Mouse (Mus musculus) midbrain, embryonic 10.5 days (tissue): ENCODE results near the gene Arhgef1. TPM values are rescaled to one million over a fixed set of nuclear protein-coding genes. Genes with fewer than 3 reads are reported as not detected.
"Not testable (repeated sequence)": the region's sequence is repeated elsewhere in the genome, so short reads cannot be mapped to it uniquely, and the experiment has no call there.

Source experiments
- DNase-seq: peaks from one replicate; pipeline ENCODE4 v3.0.0-alpha.2; 2017; ENCODE audit warnings: low spot score
- H3K27ac ChIP-seq: fragments of 300-500 bp; sonication (generic); replicated peaks from 2 replicates; pipeline ENCODE4 v1.5.1; 2016; ENCODE audit warnings: mild to moderate bottlenecking
- H3K27me3 ChIP-seq: fragments of 300-500 bp; sonication (generic); 2 replicates; pipeline ENCODE4 v1.6.1; 2016; ENCODE audit warnings: low read depth, mild to moderate bottlenecking; ENCODE audit not compliant: poor library complexity, severe bottlenecking
- H3K36me3 ChIP-seq: fragments of 300-500 bp; sonication (generic); 2 replicates; pipeline ENCODE4 v1.6.1; 2016; ENCODE audit warnings: mild to moderate bottlenecking, moderate library complexity
- H3K4me1 ChIP-seq: fragments of 300-500 bp; sonication (generic); 2 replicates; pipeline ENCODE4 v1.6.1; 2016
- H3K4me3 ChIP-seq: fragments of 300-500 bp; sonication (generic); 2 replicates; pipeline ENCODE4 v1.5.1; 2016; ENCODE audit warnings: mild to moderate bottlenecking, moderate library complexity
- H3K9me3 ChIP-seq: fragments of 300-500 bp; sonication (generic); replicated peaks from 2 replicates; pipeline ENCODE4 v1.6.1; 2016; ENCODE audit warnings: mild to moderate bottlenecking
- WGBS: fragments of 180-500 bp; shearing (Covaris S2); methylation state at CpG from one replicate; pipeline ENCODE4 v1.1.7; 2016; 5-methylcytosine and 5-hydroxymethylcytosine counted together
- polyA plus RNA-seq: library from polyadenylated mRNA; unstranded; fragments of >200 nt; fragmentation: Nextera tagmentation; extraction: Ambion mirVana; gene quantifications from 2 replicates; pipeline ENCODE4 v1.2.1, GENCODE M21; 2016

The Arhgef1 gene
- polyA plus RNA-seq, 1 experiment from 2014 or later = 62.5 TPM

- not testable (repeated sequence) for H3K27ac ChIP-seq, H3K27me3 ChIP-seq, H3K4me3 ChIP-seq, DNase-seq, H3K4me1 ChIP-seq, H3K9me3 ChIP-seq
- 98% methylated on average over 2 of the region's 2 CpGs for WGBS
- H3K36me3 ChIP-seq = peaks cover 11% of the 10 kb centered on the region
Measured at GRCm38 (mm10) chr7:24895749-24896148, 7.0 kb upstream of the Arhgef1 start.

- WGBS = 84% methylated on average over 8 of the region's 8 CpGs
- Histone ChIP-seq H3K4me3 (no peak overlapping the region), H3K27me3 (no peaks in the 10 kb centered on the region), H3K4me1 (no peaks in the 10 kb centered on the region), H3K27ac (no peak overlapping the region), H3K9me3 (no peaks in the 10 kb centered on the region), H3K36me3 (peaks cover 6% of the 10 kb centered on the region)
- no peak for DNase-seq
Measured at GRCm38 (mm10) chr7:24896269-24896668, 6.4 kb upstream of the Arhgef1 start.

GRCm38 (mm10) chr7:24897224-24897623 is 5.5 kb upstream of the Arhgef1 start, which contains the start of gene Cd79a:
Gene Cd79a, plus strand, starts transcription at chr7:24897381.
- 81% methylated on average over 12 of the region's 12 CpGs for WGBS
- DNase-seq = no peak
- Histone ChIP-seq H3K36me3 (0 out of 2 replicates have a peak, but pooled peaks cover 5% of the 10 kb centered on the region), H3K27me3 (no peaks in the 10 kb centered on the region), H3K27ac (no peak within 1 kb of the TSS), H3K9me3 (no peaks in the 10 kb centered on the region), H3K4me1 (peaks cover under 1% of the 10 kb centered on the region; the same call in 1 of the 2 replicates), H3K4me3 (no peak within 1 kb of the TSS)

- 81% methylated on average over 5 of the region's 5 CpGs for WGBS
- Histone ChIP-seq H3K9me3 (no peaks in the 10 kb centered on the region), H3K4me3 (no peak overlapping the region), H3K27me3 (no peaks in the 10 kb centered on the region), H3K36me3 (no peaks in the 10 kb centered on the region), H3K27ac (no peak overlapping the region), H3K4me1 (peaks cover 7% of the 10 kb centered on the region)
- DNase-seq = no peak
Measured at GRCm38 (mm10) chr7:24897959-24898358, 4.8 kb upstream of the Arhgef1 start.

- Histone ChIP-seq H3K9me3 (no peaks in the 10 kb centered on the region), H3K27ac (no peak overlapping the region), H3K4me3 (no peak overlapping the region), H3K27me3 (no peaks in the 10 kb centered on the region), H3K36me3 (no peaks in the 10 kb centered on the region), H3K4me1 (peaks cover 34% of the 10 kb centered on the region)
- DNase-seq = no peak
- 81% methylated on average over 6 of the region's 6 CpGs for WGBS
Measured at GRCm38 (mm10) chr7:24901114-24901513, 1.6 kb upstream of the Arhgef1 start.

- H3K27ac ChIP-seq = no peak overlapping the region
- H3K4me3 ChIP-seq = no peak overlapping the region
- no peaks in the 10 kb centered on the region for H3K9me3 ChIP-seq
- H3K27me3 ChIP-seq = no peaks in the 10 kb centered on the region
- 72% methylated on average over 1 of the region's 1 CpGs for WGBS
- no peak for DNase-seq
- peaks cover 38% of the 10 kb centered on the region for H3K4me1 ChIP-seq
- no peaks in the 10 kb centered on the region for H3K36me3 ChIP-seq
Measured at GRCm38 (mm10) chr7:24901842-24902241, 870 bp upstream of the Arhgef1 start.

- Histone ChIP-seq H3K4me1 (peaks cover 42% of the 10 kb centered on the region), H3K27ac (peak overlapping the region; percentile 88), H3K27me3 (no peaks in the 10 kb centered on the region), H3K4me3 (peak overlapping the region; percentile 79), H3K9me3 (no peaks in the 10 kb centered on the region), H3K36me3 (no peaks in the 10 kb centered on the region)
- 65% methylated on average over 2 of the region's 2 CpGs for WGBS
- no peak for DNase-seq
Measured at GRCm38 (mm10) chr7:24902264-24902629, 465 bp upstream of the Arhgef1 start.

GRCm38 (mm10) chr7:24903444-24903825 is 723 bp downstream of the Arhgef1 start:
- peaks cover 10% of the 10 kb centered on the region for H3K36me3 ChIP-seq
- 42% methylated on average over 10 of the region's 10 CpGs for WGBS
- no peaks in the 10 kb centered on the region for H3K27me3 ChIP-seq
- peak overlapping the region; percentile 88; the same call in 1 of the 2 replicates for H3K27ac ChIP-seq
- peak overlapping the region; percentile 79 for H3K4me3 ChIP-seq
- peaks cover 46% of the 10 kb centered on the region for H3K4me1 ChIP-seq
- DNase-seq = no peak
- H3K9me3 ChIP-seq = no peaks in the 10 kb centered on the region

- H3K9me3 ChIP-seq = no peaks in the 10 kb centered on the region
- no peaks in the 10 kb centered on the region for H3K27me3 ChIP-seq
- H3K27ac ChIP-seq = peak overlapping the region; percentile 86
- H3K4me1 ChIP-seq = peaks cover 46% of the 10 kb centered on the region
- 0% methylated on average over 30 of the region's 30 CpGs for WGBS
- peaks cover 16% of the 10 kb centered on the region for H3K36me3 ChIP-seq
- DNase-seq = peak; percentile 97
- peak overlapping the region; percentile 79 for H3K4me3 ChIP-seq
Measured at GRCm38 (mm10) chr7:24904070-24904483, 1.4 kb downstream of the Arhgef1 start.

- Histone ChIP-seq H3K27me3 (no peaks in the 10 kb centered on the region), H3K27ac (peak overlapping the region; percentile 86; the same call in 1 of the 2 replicates), H3K36me3 (peaks cover 24% of the 10 kb centered on the region), H3K4me1 (peaks cover 46% of the 10 kb centered on the region), H3K4me3 (peak overlapping the region; percentile 79), H3K9me3 (no peaks in the 10 kb centered on the region)
- DNase-seq = peak; percentile 63
- WGBS = 22% methylated on average over 3 of the region's 3 CpGs
Measured at GRCm38 (mm10) chr7:24904936-24905335, 2.2 kb downstream of the Arhgef1 start.

- no peak overlapping the region for H3K4me3 ChIP-seq
- peaks cover 30% of the 10 kb centered on the region for H3K36me3 ChIP-seq
- no peaks in the 10 kb centered on the region for H3K27me3 ChIP-seq
- 45% methylated on average over 6 of the region's 6 CpGs for WGBS
- peaks cover 46% of the 10 kb centered on the region for H3K4me1 ChIP-seq
- no peak for DNase-seq
- H3K27ac ChIP-seq = no peak overlapping the region
- no peaks in the 10 kb centered on the region for H3K9me3 ChIP-seq
Measured at GRCm38 (mm10) chr7:24906551-24906950, 3.8 kb downstream of the Arhgef1 start.

- Histone ChIP-seq H3K36me3 (peaks cover 37% of the 10 kb centered on the region), H3K9me3 (no peaks in the 10 kb centered on the region), H3K27me3 (no peaks in the 10 kb centered on the region), H3K27ac (no peak overlapping the region), H3K4me1 (peaks cover 45% of the 10 kb centered on the region), H3K4me3 (no peak overlapping the region)
- no peak for DNase-seq
- WGBS = 29% methylated on average over 13 of the region's 13 CpGs
Measured at GRCm38 (mm10) chr7:24907211-24907748, 4.6 kb downstream of the Arhgef1 start.

- DNase-seq = no peak
- H3K27me3 ChIP-seq = no peaks in the 10 kb centered on the region
- no peak overlapping the region for H3K27ac ChIP-seq
- no peak overlapping the region for H3K4me3 ChIP-seq
- H3K36me3 ChIP-seq = peaks cover 61% of the 10 kb centered on the region
- H3K4me1 ChIP-seq = peaks cover 2% of the 10 kb centered on the region
- WGBS = 95% methylated on average over 14 of the region's 14 CpGs
- H3K9me3 ChIP-seq = no peaks in the 10 kb centered on the region
Measured at GRCm38 (mm10) chr7:24912480-24912879, 9.8 kb downstream of the Arhgef1 start.
